Mouse (Mus musculus) heart, embryonic 14.5 days (tissue): ENCODE results near the gene Cyb5r4. TPM values are rescaled to one million over a fixed set of nuclear protein-coding genes. Genes with fewer than 3 reads are reported as not detected.

Experiments used
- ATAC-seq: fragments of 200-750 bp; cut with Nextera tagmentation; 2 replicates; pipeline ENCODE4 v1.8.0; 2017; ENCODE audit warnings: low read depth, moderate TSS enrichment; ENCODE audit not compliant: insufficient number of reproducible peaks, insufficient read depth, low FRiP score
- H3K27ac ChIP-seq, 2 experiments: fragments of 200-500 bp in 1 of 2; fragments of 300-500 bp in 1 of 2; sonication (generic) in 1 of 2; replicated peaks in 1 of 2; 2 replicates each; pipeline ENCODE4 v1.5.1; 2012 to 2014; ENCODE audit warnings: low read depth in 2 of 2, low read length in 2 of 2, control low read depth in 1 of 2, mild to moderate bottlenecking in 1 of 2, mixed read lengths in 1 of 2; ENCODE audit not compliant: control insufficient read depth in 1 of 2, insufficient read depth in 1 of 2
- H3K27me3 ChIP-seq: fragments of 300-500 bp; sonication (generic); 2 replicates; pipeline ENCODE4 v1.6.1; 2014; ENCODE audit warnings: mild to moderate bottlenecking, low read length, control low read depth; ENCODE audit not compliant: control insufficient read depth, insufficient read depth
- H3K36me3 ChIP-seq: fragments of 300-500 bp; sonication (generic); 2 replicates; pipeline ENCODE4 v1.6.1; 2014; ENCODE audit warnings: mild to moderate bottlenecking, control low read depth, low read length, mixed read lengths; ENCODE audit not compliant: control insufficient read depth, insufficient read depth
- H3K4me1 ChIP-seq, 2 experiments: fragments of 200-500 bp in 1 of 2; fragments of 300-500 bp in 1 of 2; sonication (generic) in 1 of 2; 2 replicates each; pipeline ENCODE4 v1.6.1; 2012 to 2014; ENCODE audit warnings: low read length in 2 of 2, control low read depth in 1 of 2, mixed read lengths in 1 of 2; ENCODE audit not compliant: control insufficient read depth in 2 of 2, insufficient read depth in 2 of 2
- H3K4me2 ChIP-seq: fragments of 300-500 bp; sonication (generic); 2 replicates; pipeline ENCODE4 v1.6.1; 2014; ENCODE audit warnings: mild to moderate bottlenecking, low read length
- H3K4me3 ChIP-seq, 2 experiments: fragments of 200-500 bp in 1 of 2; fragments of 300-500 bp in 1 of 2; sonication (generic) in 1 of 2; 2 replicates each; pipeline ENCODE4 v1.5.1; 2012 to 2014; ENCODE audit warnings: low read length in 2 of 2, mild to moderate bottlenecking in 2 of 2, control low read depth in 1 of 2, low read depth in 1 of 2, moderate library complexity in 1 of 2; ENCODE audit not compliant: control insufficient read depth in 1 of 2, insufficient read depth in 1 of 2
- H3K9ac ChIP-seq: fragments of 300-500 bp; sonication (generic); 2 replicates; pipeline ENCODE4 v1.6.1; 2014; ENCODE audit warnings: mild to moderate bottlenecking, low read length
- H3K9me3 ChIP-seq: fragments of 300-500 bp; sonication (generic); 2 replicates; pipeline ENCODE4 v1.6.1; 2016; ENCODE audit warnings: low read length, control low read depth; ENCODE audit not compliant: control insufficient read depth
- WGBS: fragments of 180-500 bp; shearing (Covaris S2); extraction: QIAGEN DNeasy Blood & Tissue Kit; methylation state at CpG from one replicate; pipeline ENCODE4 v1.1.7; 2014; 5-methylcytosine and 5-hydroxymethylcytosine counted together
- polyA plus RNA-seq: library from polyadenylated mRNA; unstranded; fragments of >200 nt; fragmentation: Nextera tagmentation; extraction: Ambion mirVana; gene quantifications from 2 replicates; pipeline ENCODE4 v1.2.1, GENCODE M21; 2014

The Cyb5r4 gene
- polyA plus RNA-seq, 1 experiment from 2014 or later, result 44.4 TPM

- H3K36me3 ChIP-seq, result no peaks in the 10 kb centered on the region
- H3K27me3 ChIP-seq, result no peaks in the 10 kb centered on the region
- no peaks in the 10 kb centered on the region for H3K9me3 ChIP-seq
- no peak overlapping the region for H3K4me2 ChIP-seq
- H3K9ac ChIP-seq, result no peak overlapping the region
- H3K4me1 ChIP-seq, result no peaks in the 10 kb centered on the region
- no peak for ATAC-seq
- no peak overlapping the region for H3K27ac ChIP-seq
- WGBS, result 31% methylated on average over 9 of the region's 10 CpGs
- no peak overlapping the region for H3K4me3 ChIP-seq
Measured at GRCm38 (mm10) chr9:86981551-86981950, 40.3 kb upstream of the Cyb5r4 start.

- 74% methylated on average over 3 of the region's 3 CpGs for WGBS
Measured at GRCm38 (mm10) chr9:86984583-86984982, 37.2 kb upstream of the Cyb5r4 start.

GRCm38 (mm10) chr9:86985105-86985504 lies 36.7 kb upstream of the Cyb5r4 start:
- 72% methylated on average over 6 of the region's 6 CpGs for WGBS
- no peak overlapping the region for H3K4me3 ChIP-seq
- H3K9ac ChIP-seq, result no peak overlapping the region
- H3K4me2 ChIP-seq, result no peak overlapping the region
- H3K36me3 ChIP-seq, result no peaks in the 10 kb centered on the region
- no peak for ATAC-seq
- H3K27me3 ChIP-seq, result no peaks in the 10 kb centered on the region
- no peak overlapping the region for H3K27ac ChIP-seq
- H3K4me1 ChIP-seq, result no peaks in the 10 kb centered on the region
- no peaks in the 10 kb centered on the region for H3K9me3 ChIP-seq

More at GRCm38 (mm10) chr9:86984583-86984982, 37.2 kb upstream of the Cyb5r4 start:
- ATAC-seq, result no peak
- no peak overlapping the region for H3K4me2 ChIP-seq
- no peaks in the 10 kb centered on the region for H3K36me3 ChIP-seq
- no peak overlapping the region for H3K9ac ChIP-seq
- H3K4me3 ChIP-seq, result no peak overlapping the region
- H3K27ac ChIP-seq, result no peak overlapping the region
- H3K9me3 ChIP-seq, result no peaks in the 10 kb centered on the region
- no peaks in the 10 kb centered on the region for H3K4me1 ChIP-seq
- H3K27me3 ChIP-seq, result no peaks in the 10 kb centered on the region

GRCm38 (mm10) chr9:86986703-86987296 lies 35.0 kb upstream of the Cyb5r4 start:
- 68% methylated on average over 7 of the region's 7 CpGs for WGBS
- Histone ChIP-seq H3K36me3 (no peaks in the 10 kb centered on the region), H3K27ac (no peak overlapping the region), H3K4me2 (no peak overlapping the region), H3K4me1 (0 out of 4 replicates have a peak, but pooled peaks cover 0 to 4% of the 10 kb centered on the region in 2 experiments), H3K4me3 (no peak overlapping the region), H3K27me3 (no peaks in the 10 kb centered on the region), H3K9ac (no peak overlapping the region), H3K9me3 (no peaks in the 10 kb centered on the region)
- ATAC-seq, result no peak

- Histone ChIP-seq H3K9ac (no peak overlapping the region), H3K9me3 (no peaks in the 10 kb centered on the region), H3K4me1 (0 out of 4 replicates have a peak, but pooled peaks cover 0 to 9% of the 10 kb centered on the region in 2 experiments), H3K4me3 (no peak overlapping the region), H3K36me3 (no peaks in the 10 kb centered on the region), H3K27me3 (no peaks in the 10 kb centered on the region), H3K4me2 (no peak overlapping the region), H3K27ac (no peak overlapping the region)
- no peak for ATAC-seq
Measured at GRCm38 (mm10) chr9:86989822-86990221, 32.0 kb upstream of the Cyb5r4 start.

- Histone ChIP-seq H3K27ac (no peak overlapping the region), H3K4me1 (0 out of 4 replicates have a peak, but pooled peaks cover 0 to 9% of the 10 kb centered on the region in 2 experiments), H3K27me3 (no peaks in the 10 kb centered on the region), H3K9ac (no peak overlapping the region), H3K36me3 (no peaks in the 10 kb centered on the region), H3K9me3 (peaks cover 4% of the 10 kb centered on the region; the same call in 1 of the 2 replicates), H3K4me2 (no peak overlapping the region), H3K4me3 (no peak overlapping the region)
- no peak for ATAC-seq
- 40% methylated on average over 8 of the region's 8 CpGs for WGBS
Measured at GRCm38 (mm10) chr9:86991758-86992157, 30.1 kb upstream of the Cyb5r4 start.

GRCm38 (mm10) chr9:86997046-86997691 lies 24.6 kb upstream of the Cyb5r4 start:
- Histone ChIP-seq H3K9ac (no peak overlapping the region), H3K27ac (no peak overlapping the region), H3K36me3 (no peaks in the 10 kb centered on the region), H3K9me3 (peaks cover 4% of the 10 kb centered on the region; the same call in 1 of the 2 replicates), H3K27me3 (no peaks in the 10 kb centered on the region), H3K4me1 (0 out of 4 replicates have a peak, but pooled peaks cover 0 to under 1% of the 10 kb centered on the region in 2 experiments), H3K4me2 (no peak overlapping the region), H3K4me3 (no peak overlapping the region)
- WGBS, result 78% methylated on average over 3 of the region's 3 CpGs
- ATAC-seq, result no peak
